Mouse (Mus musculus): Measurements from ENCODE around the gene Slc12a6.

The Slc12a6 gene

DNA sequence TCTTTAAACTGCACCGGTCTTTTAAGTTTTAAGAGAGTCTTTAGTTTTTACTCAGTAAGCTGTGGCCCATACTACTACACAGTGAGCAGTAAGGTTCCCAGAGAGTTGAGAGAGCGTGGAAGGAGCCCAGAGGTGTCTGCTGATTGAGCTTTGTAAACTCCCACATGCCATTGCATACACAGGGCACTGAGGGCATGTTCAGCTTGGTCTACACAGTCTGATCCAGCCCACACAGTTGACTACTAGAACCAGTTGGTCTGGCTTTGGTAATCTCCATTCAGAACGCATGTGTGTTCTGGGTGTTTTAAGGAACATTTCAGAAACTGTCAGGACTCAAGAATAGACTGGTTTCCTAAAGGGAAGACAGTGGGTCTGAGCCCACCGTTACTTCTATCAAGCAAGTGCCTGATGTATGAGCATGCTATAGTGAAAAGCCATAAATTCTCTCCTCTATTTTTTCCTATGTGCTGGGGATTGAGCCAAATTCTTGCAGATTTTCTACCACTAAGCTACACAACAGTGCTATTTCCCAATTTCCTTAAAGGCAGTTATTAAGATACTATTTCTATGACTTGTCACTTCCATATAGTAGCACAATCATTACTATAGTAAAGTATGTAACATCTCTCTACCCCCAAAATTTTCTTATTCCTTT is 125.8 kb downstream of the Slc12a6 start:
- no peak for DNase-seq (ENCODE audit: low spot score)

DNA sequence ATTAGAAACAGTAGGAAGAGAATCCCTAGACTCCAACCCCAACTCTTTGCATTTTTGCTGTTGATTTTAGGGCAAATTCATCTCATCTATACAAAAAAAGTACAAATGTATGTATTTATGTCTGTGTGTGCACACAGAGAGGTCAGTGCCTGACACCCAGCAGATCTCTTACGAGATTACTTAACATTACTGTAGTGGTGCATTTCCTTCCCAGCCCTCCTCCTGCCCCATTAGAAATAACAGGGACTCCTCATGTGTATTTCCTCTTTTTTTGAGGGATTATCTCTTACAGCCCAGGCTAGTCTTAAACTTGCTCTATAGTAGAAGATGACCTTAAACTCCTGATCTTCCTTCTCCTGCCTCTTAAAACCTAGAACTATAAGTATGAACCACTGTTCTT is 127.1 kb downstream of the Slc12a6 start:
- no peak for DNase-seq (ENCODE audit: low spot score)

DNA sequence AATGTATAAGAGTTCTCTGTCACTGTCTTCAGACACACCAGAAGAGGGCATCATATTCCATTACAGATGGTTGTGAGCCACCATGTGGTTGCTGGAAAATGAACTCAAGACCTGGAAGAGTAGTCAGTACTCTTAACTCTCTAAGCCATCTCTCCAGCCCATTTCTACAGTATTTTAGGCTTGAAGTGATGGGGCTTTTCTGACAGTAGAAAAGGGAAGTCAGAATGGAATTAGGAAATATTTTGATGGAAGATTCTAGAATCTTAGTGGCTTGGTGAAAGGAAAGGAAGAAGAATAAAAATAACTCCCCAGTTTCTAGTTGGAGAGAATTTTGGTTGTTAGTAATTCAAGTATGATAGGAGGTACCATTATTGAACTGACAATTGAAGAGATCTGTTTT is 128.3 kb downstream of the Slc12a6 start:
- DNase-seq (ENCODE audit: low spot score), result no peak

DNA sequence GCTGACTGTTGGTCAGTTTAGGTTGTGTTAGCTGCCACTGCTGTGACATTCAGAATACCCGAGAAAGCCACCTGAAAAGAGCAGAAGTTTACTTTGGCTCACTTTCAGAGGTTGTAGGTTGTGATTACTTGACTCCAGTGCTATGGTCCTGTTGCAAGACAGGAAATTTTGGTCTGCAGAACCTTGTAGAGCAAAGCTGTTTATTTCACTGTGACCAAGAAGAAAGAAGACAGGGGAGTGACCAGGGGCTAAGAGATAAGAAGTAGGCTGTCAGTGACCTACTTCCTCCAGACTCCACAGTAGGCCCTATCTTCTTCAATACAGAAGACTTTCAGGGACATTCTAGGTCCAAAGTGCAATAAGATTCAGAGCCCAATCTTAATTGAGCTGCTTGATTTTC is 131.0 kb downstream of the Slc12a6 start:
- no peak for DNase-seq (ENCODE audit: low spot score)

DNA sequence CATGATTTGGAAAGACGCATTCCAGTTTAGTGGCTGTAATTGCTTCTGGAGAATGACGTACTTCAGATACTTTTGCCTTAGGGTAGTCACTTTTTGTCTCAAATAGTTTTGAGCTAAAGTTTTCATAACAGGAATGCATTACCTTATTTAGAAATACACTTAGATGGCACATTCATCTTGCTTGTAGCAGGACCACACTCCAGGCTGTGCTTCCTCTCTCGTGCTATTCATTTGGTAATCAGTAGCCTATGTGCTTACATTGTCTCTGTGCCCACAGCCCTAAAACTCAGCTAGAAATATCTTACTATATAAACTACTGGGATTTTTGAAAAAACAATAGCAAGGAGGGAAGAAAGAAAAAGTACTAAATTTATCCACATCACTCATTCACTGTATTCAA is 141.4 kb downstream of the Slc12a6 start:
- no peak for DNase-seq (ENCODE audit: low spot score)

All from ovary, postnatal 36 days (tissue).